Mouse (Mus musculus): ENCODE data around the gene Map3k3. TPM values are rescaled to one million over a fixed set of nuclear protein-coding genes. Genes with fewer than 3 reads are reported as not detected.

Map3k3 gene
- total and polyA plus RNA-seq, 2 experiments from 2014 or later: 8.9 to 38.0 TPM

- no peak for TF ChIP-seq CTCF (IDR thresholded peaks at IDR 0.05; ENCODE audit: low read depth)
- H3K4me1 ChIP-seq (ENCODE audit: insufficient read depth, low read length): no peaks in the 10 kb centered on the region
- 96% methylated on average over 3 of the region's 3 CpGs for WGBS
- H3K9ac ChIP-seq (replicated peaks; ENCODE audit: low read length): no peak overlapping the region
- DNase-seq (ENCODE audit: low spot score) (no peak), ATAC-seq (no peak)
- no peak overlapping the region for H3K4me3 ChIP-seq (ENCODE audit: low read length)
- peaks cover 24% of the 10 kb centered on the region for H3K36me3 ChIP-seq (ENCODE audit: insufficient read depth, low read length)
- no peaks in the 10 kb centered on the region for H3K9me3 ChIP-seq (ENCODE audit: low read length)
- H3K27me3 ChIP-seq (ENCODE audit: insufficient read depth, low read length): no peaks in the 10 kb centered on the region
- H3K27ac ChIP-seq: no peak overlapping the region
- H3K4me2 ChIP-seq (ENCODE audit: low read depth, low read length): no peak overlapping the region
Measured at GRCm38 (mm10) chr11:106045780-106046179, 38.6 kb upstream of the Map3k3 start.

- 87% methylated on average over 9 of the region's 9 CpGs for WGBS
- H3K9me3 ChIP-seq (ENCODE audit: low read length): no peaks in the 10 kb centered on the region
- DNase-seq (ENCODE audit: low spot score) (no peak), ATAC-seq (no peak)
- H3K9ac ChIP-seq (replicated peaks; ENCODE audit: low read length): no peak overlapping the region
- peaks cover 30% of the 10 kb centered on the region for H3K36me3 ChIP-seq (ENCODE audit: insufficient read depth, low read length)
- no peaks in the 10 kb centered on the region for H3K27me3 ChIP-seq (ENCODE audit: insufficient read depth, low read length)
- no peak overlapping the region for H3K27ac ChIP-seq
- no peak overlapping the region for H3K4me3 ChIP-seq (ENCODE audit: low read length)
- no peaks in the 10 kb centered on the region for H3K4me1 ChIP-seq (ENCODE audit: insufficient read depth, low read length)
- H3K4me2 ChIP-seq (ENCODE audit: low read depth, low read length): no peak overlapping the region
- TF ChIP-seq CTCF (IDR thresholded peaks at IDR 0.05; ENCODE audit: low read depth): no peak
Measured at GRCm38 (mm10) chr11:106046584-106046983, 37.8 kb upstream of the Map3k3 start.

GRCm38 (mm10) chr11:106053921-106054320 is 30.5 kb upstream of the Map3k3 start:
- Histone ChIP-seq H3K27me3 (ENCODE audit: insufficient read depth, low read length) (no peaks in the 10 kb centered on the region), H3K4me2 (ENCODE audit: low read depth, low read length) (no peak overlapping the region), H3K4me1 (ENCODE audit: insufficient read depth, low read length) (no peaks in the 10 kb centered on the region), H3K9me3 (ENCODE audit: low read length) (no peaks in the 10 kb centered on the region), H3K36me3 (ENCODE audit: insufficient read depth, low read length) (peaks cover 77% of the 10 kb centered on the region), H3K4me3 (ENCODE audit: low read length) (no peak overlapping the region), H3K27ac (no peak overlapping the region), H3K9ac (replicated peaks; ENCODE audit: low read length) (no peak overlapping the region)
- 94% methylated on average over 2 of the region's 2 CpGs for WGBS
- DNase-seq (ENCODE audit: low spot score) (no peak), ATAC-seq (no peak)
- no peak for TF ChIP-seq CTCF (IDR thresholded peaks at IDR 0.05; ENCODE audit: low read depth)

- 93% methylated on average over 8 of the region's 8 CpGs for WGBS
Measured at GRCm38 (mm10) chr11:106054600-106054999, 29.8 kb upstream of the Map3k3 start.

GRCm38 (mm10) chr11:106055341-106055740 is 29.1 kb upstream of the Map3k3 start:
- ATAC-seq: no peak

More at GRCm38 (mm10) chr11:106054600-106054999, 29.8 kb upstream of the Map3k3 start:
- no peaks in the 10 kb centered on the region for H3K4me1 ChIP-seq (ENCODE audit: insufficient read depth, low read length)
- peaks cover 77% of the 10 kb centered on the region for H3K36me3 ChIP-seq (ENCODE audit: insufficient read depth, low read length)
- H3K4me2 ChIP-seq (ENCODE audit: low read depth, low read length): no peak overlapping the region
- no peak overlapping the region for H3K4me3 ChIP-seq (ENCODE audit: low read length)
- no peak for ATAC-seq
- H3K27me3 ChIP-seq (ENCODE audit: insufficient read depth, low read length): no peaks in the 10 kb centered on the region
- no peaks in the 10 kb centered on the region for H3K9me3 ChIP-seq (ENCODE audit: low read length)
- no peak for DNase-seq (ENCODE audit: low spot score)
- no peak overlapping the region for H3K9ac ChIP-seq (replicated peaks; ENCODE audit: low read length)
- no peak overlapping the region for H3K27ac ChIP-seq
- TF ChIP-seq CTCF (IDR thresholded peaks at IDR 0.05; ENCODE audit: low read depth): no peak

GRCm38 (mm10) chr11:106056819-106057491 is 27.5 kb upstream of the Map3k3 start:
- no peak overlapping the region for H3K9ac ChIP-seq (replicated peaks; ENCODE audit: low read length)
- no peaks in the 10 kb centered on the region for H3K9me3 ChIP-seq (ENCODE audit: low read length)
- no peak overlapping the region for H3K4me2 ChIP-seq (ENCODE audit: low read depth, low read length)
- no peak overlapping the region for H3K27ac ChIP-seq
- WGBS: 93% methylated on average over 8 of the region's 8 CpGs
- ATAC-seq (no peak), DNase-seq (ENCODE audit: low spot score) (no peak)
- no peaks in the 10 kb centered on the region for H3K27me3 ChIP-seq (ENCODE audit: insufficient read depth, low read length)
- H3K4me1 ChIP-seq (ENCODE audit: insufficient read depth, low read length): no peaks in the 10 kb centered on the region
- no peak for TF ChIP-seq CTCF (IDR thresholded peaks at IDR 0.05; ENCODE audit: low read depth)
- no peak overlapping the region for H3K4me3 ChIP-seq (ENCODE audit: low read length)
- H3K36me3 ChIP-seq (ENCODE audit: insufficient read depth, low read length): peaks cover 70% of the 10 kb centered on the region

More at GRCm38 (mm10) chr11:106055341-106055740, 29.1 kb upstream of the Map3k3 start:
- no peak for TF ChIP-seq CTCF (IDR thresholded peaks at IDR 0.05; ENCODE audit: low read depth)
- DNase-seq (ENCODE audit: low spot score): no peak
- Histone ChIP-seq H3K36me3 (ENCODE audit: insufficient read depth, low read length) (peaks cover 81% of the 10 kb centered on the region), H3K4me3 (ENCODE audit: low read length) (no peak overlapping the region), H3K4me1 (ENCODE audit: insufficient read depth, low read length) (no peaks in the 10 kb centered on the region), H3K27me3 (ENCODE audit: insufficient read depth, low read length) (no peaks in the 10 kb centered on the region), H3K27ac (no peak overlapping the region), H3K9me3 (ENCODE audit: low read length) (no peaks in the 10 kb centered on the region), H3K9ac (replicated peaks; ENCODE audit: low read length) (no peak overlapping the region), H3K4me2 (ENCODE audit: low read depth, low read length) (no peak overlapping the region)
- 93% methylated on average over 6 of the region's 6 CpGs for WGBS

GRCm38 (mm10) chr11:106058020-106058419 is 26.4 kb upstream of the Map3k3 start:
- 89% methylated on average over 8 of the region's 8 CpGs for WGBS

More at GRCm38 (mm10) chr11:106058020-106058419, 26.4 kb upstream of the Map3k3 start:
- H3K4me2 ChIP-seq (ENCODE audit: low read depth, low read length): no peak overlapping the region
- no peaks in the 10 kb centered on the region for H3K4me1 ChIP-seq (ENCODE audit: insufficient read depth, low read length)
- no peaks in the 10 kb centered on the region for H3K9me3 ChIP-seq (ENCODE audit: low read length)
- H3K27ac ChIP-seq: no peak overlapping the region
- H3K36me3 ChIP-seq (ENCODE audit: insufficient read depth, low read length): peaks cover 67% of the 10 kb centered on the region
- H3K9ac ChIP-seq (replicated peaks; ENCODE audit: low read length): no peak overlapping the region
- no peak for TF ChIP-seq CTCF (IDR thresholded peaks at IDR 0.05; ENCODE audit: low read depth)
- no peaks in the 10 kb centered on the region for H3K27me3 ChIP-seq (ENCODE audit: insufficient read depth, low read length)
- no peak for ATAC-seq
- no peak for DNase-seq (ENCODE audit: low spot score)
- no peak overlapping the region for H3K4me3 ChIP-seq (ENCODE audit: low read length)
